Mouse (Mus musculus) neural tube, embryonic 15.5 days (tissue): Measurements from ENCODE around the gene Gtf3c2. TPM values are rescaled to one million over a fixed set of nuclear protein-coding genes. Genes with fewer than 3 reads are reported as not detected.

Experiments used
- ATAC-seq: fragments of 200-750 bp; cut with Nextera tagmentation; 2 replicates; pipeline ENCODE4 v1.8.0; 2017; ENCODE audit warnings: mild to moderate bottlenecking, moderate TSS enrichment, moderate library complexity; ENCODE audit not compliant: low FRiP score
- H3K27ac ChIP-seq: fragments of 300-500 bp; sonication (generic); replicated peaks from 2 replicates; pipeline ENCODE4 v1.5.1; 2015; ENCODE audit warnings: mild to moderate bottlenecking, inconsistent platforms
- H3K27me3 ChIP-seq: fragments of 300-500 bp; sonication (generic); replicated peaks from 2 replicates; pipeline ENCODE4 v1.6.1; 2015; ENCODE audit warnings: inconsistent platforms
- H3K36me3 ChIP-seq: fragments of 300-500 bp; sonication (generic); 2 replicates; pipeline ENCODE4 v1.6.1; 2015; ENCODE audit warnings: inconsistent platforms
- H3K4me1 ChIP-seq: fragments of 300-500 bp; sonication (generic); 2 replicates; pipeline ENCODE4 v1.6.1; 2015; ENCODE audit warnings: inconsistent platforms
- H3K4me2 ChIP-seq: fragments of 300-500 bp; sonication (generic); 2 replicates; pipeline ENCODE4 v1.6.1; 2015; ENCODE audit warnings: inconsistent platforms, mild to moderate bottlenecking, moderate library complexity
- H3K4me3 ChIP-seq: fragments of 300-500 bp; sonication (generic); replicated peaks from 2 replicates; pipeline ENCODE4 v1.5.1; 2015; ENCODE audit warnings: mild to moderate bottlenecking, inconsistent platforms
- H3K9ac ChIP-seq: fragments of 300-500 bp; sonication (generic); replicated peaks from 2 replicates; pipeline ENCODE4 v1.6.1; 2015; ENCODE audit warnings: mild to moderate bottlenecking, inconsistent platforms
- H3K9me3 ChIP-seq: fragments of 300-500 bp; sonication (generic); replicated peaks from 2 replicates; pipeline ENCODE4 v1.6.1; 2016; ENCODE audit warnings: inconsistent platforms
- WGBS: fragments of 180-500 bp; shearing (Covaris S2); methylation state at CpG from one replicate; pipeline ENCODE4 v1.1.7; 2015; ENCODE audit warnings: mixed read lengths; 5-methylcytosine and 5-hydroxymethylcytosine counted together
- polyA plus RNA-seq: library from polyadenylated mRNA; unstranded; fragments of >200 nt; fragmentation: Nextera tagmentation; extraction: Ambion mirVana; gene quantifications from 2 replicates; pipeline ENCODE4 v1.2.1, GENCODE M21; 2015

Gene Gtf3c2
- polyA plus RNA-seq, 1 experiment from 2014 or later: 54.0 TPM

GRCm38 (mm10) chr5:31203866-31204265 lies 23.9 kb upstream of the Gtf3c2 start:
- H3K27ac ChIP-seq: no peak overlapping the region

GRCm38 (mm10) chr5:31202933-31203332 lies 23.0 kb upstream of the Gtf3c2 start:
- peak overlapping the region; percentile 95 for H3K4me3 ChIP-seq
- H3K36me3 ChIP-seq: peaks cover 75% of the 10 kb centered on the region
- peaks cover 4% of the 10 kb centered on the region for H3K9me3 ChIP-seq
- 0 out of 2 replicates have a peak overlapping the region, but pooled peaks have one; percentile 51 for H3K9ac ChIP-seq
- 89% methylated on average over 7 of the region's 7 CpGs for WGBS
- peaks cover 29% of the 10 kb centered on the region for H3K4me1 ChIP-seq
- H3K4me2 ChIP-seq: peak overlapping the region; percentile 71
- H3K27ac ChIP-seq: peak overlapping the region; percentile 84
- no peaks in the 10 kb centered on the region for H3K27me3 ChIP-seq
- no peak for ATAC-seq

More at GRCm38 (mm10) chr5:31203866-31204265, 23.9 kb upstream of the Gtf3c2 start:
- Histone ChIP-seq H3K27me3 (no peaks in the 10 kb centered on the region), H3K4me2 (no peak overlapping the region), H3K36me3 (peaks cover 65% of the 10 kb centered on the region), H3K4me3 (no peak overlapping the region), H3K9ac (no peak overlapping the region), H3K9me3 (peaks cover 4% of the 10 kb centered on the region), H3K4me1 (peaks cover 29% of the 10 kb centered on the region)
- no peak for ATAC-seq
- 93% methylated on average over 2 of the region's 2 CpGs for WGBS

GRCm38 (mm10) chr5:31201742-31202590 lies 22.0 kb upstream of the Gtf3c2 start, which contains the start of gene Zfp513:
Zfp513 (minus strand) TSS chr5:31202303.
- H3K27ac ChIP-seq: peak within 1 kb of the TSS; percentile 88
- ATAC-seq: peak; percentile 96
- peak within 1 kb of the TSS; percentile 88 for H3K4me2 ChIP-seq
- H3K9ac ChIP-seq: peak within 1 kb of the TSS; percentile 97
- H3K4me3 ChIP-seq: peak within 1 kb of the TSS; percentile 95
- H3K27me3 ChIP-seq: no peaks in the 10 kb centered on the region
- H3K9me3 ChIP-seq: peaks cover 4% of the 10 kb centered on the region
- H3K4me1 ChIP-seq: peaks cover 29% of the 10 kb centered on the region
- WGBS: under 1% methylated on average over 53 of the region's 53 CpGs
- peaks cover 76% of the 10 kb centered on the region for H3K36me3 ChIP-seq

- H3K36me3 ChIP-seq: peaks cover 78% of the 10 kb centered on the region
- H3K9me3 ChIP-seq: peaks cover 4% of the 10 kb centered on the region
- no peak for ATAC-seq
- H3K9ac ChIP-seq: peak overlapping the region; percentile 97
- H3K4me2 ChIP-seq: peak overlapping the region; percentile 88
- peak overlapping the region; percentile 95 for H3K4me3 ChIP-seq
- no peaks in the 10 kb centered on the region for H3K27me3 ChIP-seq
- H3K4me1 ChIP-seq: peaks cover 29% of the 10 kb centered on the region
- peak overlapping the region; percentile 88 for H3K27ac ChIP-seq
- 21% methylated on average over 13 of the region's 13 CpGs for WGBS
These were observed 21.2 kb upstream of the Gtf3c2 start for GRCm38 (mm10) chr5:31201042-31201741.

- Histone ChIP-seq H3K4me2 (peak overlapping the region; percentile 88), H3K9ac (0 out of 2 replicates have a peak overlapping the region, but pooled peaks have one; percentile 3), H3K9me3 (peaks cover 4% of the 10 kb centered on the region), H3K4me3 (peak overlapping the region; percentile 95), H3K4me1 (peaks cover 29% of the 10 kb centered on the region), H3K27ac (no peak overlapping the region), H3K36me3 (peaks cover 80% of the 10 kb centered on the region), H3K27me3 (no peaks in the 10 kb centered on the region)
- 93% methylated on average over 27 of the region's 27 CpGs for WGBS
- ATAC-seq: no peak
These were observed 20.4 kb upstream of the Gtf3c2 start for GRCm38 (mm10) chr5:31200327-31200768.

GRCm38 (mm10) chr5:31199893-31200292 lies 19.9 kb upstream of the Gtf3c2 start:
- Histone ChIP-seq H3K4me3 (no peak overlapping the region), H3K9me3 (peaks cover 4% of the 10 kb centered on the region), H3K27me3 (no peaks in the 10 kb centered on the region), H3K4me2 (no peak overlapping the region), H3K27ac (no peak overlapping the region), H3K9ac (no peak overlapping the region), H3K36me3 (peaks cover 79% of the 10 kb centered on the region), H3K4me1 (peaks cover 29% of the 10 kb centered on the region)
- WGBS: 75% methylated on average over 9 of the region's 9 CpGs
- ATAC-seq: no peak

- Histone ChIP-seq H3K27ac (no peak overlapping the region), H3K9ac (no peak overlapping the region), H3K27me3 (no peaks in the 10 kb centered on the region), H3K9me3 (peaks cover 4% of the 10 kb centered on the region), H3K4me2 (no peak overlapping the region), H3K4me3 (no peak overlapping the region), H3K36me3 (peaks cover 74% of the 10 kb centered on the region), H3K4me1 (peaks cover 34% of the 10 kb centered on the region)
- no peak for ATAC-seq
- 96% methylated on average over 19 of the region's 19 CpGs for WGBS
These were observed 19.5 kb upstream of the Gtf3c2 start for GRCm38 (mm10) chr5:31199321-31199892.

- ATAC-seq: no peak
- Histone ChIP-seq H3K9me3 (peaks cover 4% of the 10 kb centered on the region), H3K4me1 (peaks cover 40% of the 10 kb centered on the region), H3K4me3 (no peak overlapping the region), H3K4me2 (no peak overlapping the region), H3K36me3 (peaks cover 68% of the 10 kb centered on the region), H3K9ac (no peak overlapping the region), H3K27ac (no peak overlapping the region), H3K27me3 (no peaks in the 10 kb centered on the region)
- 81% methylated on average over 5 of the region's 5 CpGs for WGBS
These were observed 18.8 kb upstream of the Gtf3c2 start for GRCm38 (mm10) chr5:31198616-31199320.

- H3K4me3 ChIP-seq: no peak overlapping the region
- H3K9ac ChIP-seq: no peak overlapping the region
- WGBS: 88% methylated on average over 9 of the region's 9 CpGs
- no peaks in the 10 kb centered on the region for H3K27me3 ChIP-seq
- H3K36me3 ChIP-seq: peaks cover 62% of the 10 kb centered on the region
- H3K9me3 ChIP-seq: peaks cover 4% of the 10 kb centered on the region
- no peak overlapping the region for H3K4me2 ChIP-seq
- H3K27ac ChIP-seq: no peak overlapping the region
- no peak for ATAC-seq
- H3K4me1 ChIP-seq: peaks cover 41% of the 10 kb centered on the region
These were observed 18.2 kb upstream of the Gtf3c2 start for GRCm38 (mm10) chr5:31198170-31198569.

GRCm38 (mm10) chr5:31197072-31197471 lies 17.1 kb upstream of the Gtf3c2 start:
- Histone ChIP-seq H3K36me3 (peaks cover 56% of the 10 kb centered on the region), H3K4me2 (no peak overlapping the region), H3K27me3 (no peaks in the 10 kb centered on the region), H3K9ac (no peak overlapping the region), H3K27ac (no peak overlapping the region), H3K9me3 (peaks cover 4% of the 10 kb centered on the region), H3K4me3 (no peak overlapping the region), H3K4me1 (peaks cover 34% of the 10 kb centered on the region)
- no peak for ATAC-seq
- WGBS: 92% methylated on average over 12 of the region's 12 CpGs

- H3K36me3 ChIP-seq: peaks cover 58% of the 10 kb centered on the region
- H3K9ac ChIP-seq: no peak overlapping the region
- peaks cover 40% of the 10 kb centered on the region for H3K4me1 ChIP-seq
- no peaks in the 10 kb centered on the region for H3K27me3 ChIP-seq
- WGBS: 93% methylated on average over 10 of the region's 10 CpGs
- H3K4me3 ChIP-seq: no peak overlapping the region
- no peak overlapping the region for H3K4me2 ChIP-seq
- no peak for ATAC-seq
- H3K27ac ChIP-seq: no peak overlapping the region
- H3K9me3 ChIP-seq: peaks cover 4% of the 10 kb centered on the region
These were observed 16.3 kb upstream of the Gtf3c2 start for GRCm38 (mm10) chr5:31196207-31196606.
